Mouse (Mus musculus) R1 (cell line): ENCODE data around the gene Prpf19.

ENCODE experiments used
- DNase-seq: peaks from one replicate; pipeline ENCODE4 v3.0.0-alpha.2; 2018; ENCODE audit warnings: low read depth, low spot score

Gene Prpf19

DNA sequence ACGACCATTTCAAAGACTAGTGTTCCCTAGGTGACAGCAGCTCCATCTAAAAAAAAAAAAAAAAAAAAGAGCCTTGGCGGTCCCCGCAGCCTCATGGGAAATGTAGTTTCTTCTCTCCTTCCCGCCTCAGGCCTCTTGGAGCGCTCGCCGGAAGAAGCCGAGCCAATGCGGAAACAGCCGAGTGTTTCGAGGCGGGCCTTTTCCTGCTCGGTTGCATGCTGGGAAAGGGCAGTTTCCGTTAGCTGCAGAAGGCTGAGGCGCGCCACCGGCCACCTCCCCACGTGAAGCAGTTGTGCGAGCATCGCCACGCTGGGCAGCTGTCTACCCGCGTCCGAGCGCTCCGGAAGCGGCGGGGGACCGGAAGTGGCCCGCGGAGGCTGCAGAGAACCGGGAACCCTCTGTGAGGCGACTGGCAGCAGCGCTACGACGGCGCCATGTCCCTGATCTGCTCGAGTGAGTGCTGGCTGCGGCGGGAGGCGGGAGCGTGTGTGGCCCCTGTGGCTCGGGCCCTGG, at the start of gene Prpf19:
TSS of gene Prpf19 (plus strand) at position 216 of the 513 bp plus-strand sequence.
- peak; percentile 98 for DNase-seq

DNA sequence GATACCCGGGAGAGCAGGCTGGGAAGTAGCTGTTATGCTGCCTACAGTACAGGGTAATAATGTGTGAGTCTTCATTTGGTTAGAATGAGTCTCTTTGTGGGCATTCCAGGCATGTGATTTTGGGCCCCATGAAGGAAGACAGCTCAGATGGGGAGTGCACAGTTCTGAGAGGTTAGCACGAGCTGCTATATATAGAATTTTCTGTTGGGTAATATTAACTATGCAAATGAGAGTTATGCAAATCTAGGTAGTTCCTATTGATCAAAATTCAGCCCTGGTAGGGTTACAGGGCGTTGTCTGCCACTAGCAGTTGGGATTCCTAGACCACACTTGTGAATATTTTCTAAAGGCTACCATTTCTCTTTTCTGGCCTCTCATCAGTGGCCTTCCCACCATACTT, 49.6 kb upstream of the Prpf19 start:
- no peak for DNase-seq

DNA sequence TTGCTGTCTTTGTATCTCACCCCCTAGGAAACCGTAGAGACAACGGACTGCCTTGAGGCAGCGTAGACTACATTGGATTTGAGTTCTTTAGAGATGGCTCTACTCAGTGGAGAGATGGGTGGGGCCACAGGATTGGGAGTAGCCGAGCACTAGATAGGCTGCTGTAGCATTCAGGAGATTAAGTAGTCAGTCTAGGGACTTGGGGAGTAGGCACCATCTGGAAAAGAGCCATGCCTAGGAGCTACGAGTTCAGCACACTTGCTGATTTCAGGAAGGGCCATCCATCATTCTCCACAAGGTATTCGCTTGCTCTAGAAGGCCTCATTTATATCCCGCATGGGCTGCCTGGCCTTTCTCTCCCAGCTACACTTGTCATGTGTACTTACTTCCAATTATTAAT, 48.9 kb upstream of the Prpf19 start:
- no peak for DNase-seq

- no peak for DNase-seq
Observed at GRCm38 (mm10) chr19:10847311-10848087, 47.5 kb upstream of the Prpf19 start.

- DNase-seq, result no peak
Observed at GRCm38 (mm10) chr19:10855422-10855821, 39.6 kb upstream of the Prpf19 start.

DNA sequence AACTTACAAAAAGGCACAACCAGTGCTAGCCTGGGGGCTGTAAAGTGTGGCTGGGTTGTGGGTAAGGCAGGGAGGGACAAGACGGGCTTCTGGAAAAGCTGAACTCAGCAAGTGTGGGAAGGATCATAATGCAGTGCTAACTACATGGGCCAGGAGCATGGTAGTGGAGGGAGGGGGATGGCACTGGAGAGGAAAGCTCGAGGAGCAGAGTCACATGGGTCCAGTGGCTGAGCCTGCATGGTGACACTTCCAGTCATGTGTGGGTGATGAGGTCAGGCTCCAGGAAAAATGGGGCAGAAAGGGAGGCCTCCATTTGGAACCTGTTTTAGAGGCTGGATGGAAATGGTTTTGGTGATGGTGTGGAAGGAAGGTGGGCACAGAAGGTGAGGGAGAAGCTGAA, 38.5 kb upstream of the Prpf19 start:
- DNase-seq, result no peak

- DNase-seq, result peak; percentile 85
Observed at GRCm38 (mm10) chr19:10860072-10860497, 34.9 kb upstream of the Prpf19 start.

- no peak for DNase-seq
Observed at GRCm38 (mm10) chr19:10866351-10866750, 28.7 kb upstream of the Prpf19 start.

DNA sequence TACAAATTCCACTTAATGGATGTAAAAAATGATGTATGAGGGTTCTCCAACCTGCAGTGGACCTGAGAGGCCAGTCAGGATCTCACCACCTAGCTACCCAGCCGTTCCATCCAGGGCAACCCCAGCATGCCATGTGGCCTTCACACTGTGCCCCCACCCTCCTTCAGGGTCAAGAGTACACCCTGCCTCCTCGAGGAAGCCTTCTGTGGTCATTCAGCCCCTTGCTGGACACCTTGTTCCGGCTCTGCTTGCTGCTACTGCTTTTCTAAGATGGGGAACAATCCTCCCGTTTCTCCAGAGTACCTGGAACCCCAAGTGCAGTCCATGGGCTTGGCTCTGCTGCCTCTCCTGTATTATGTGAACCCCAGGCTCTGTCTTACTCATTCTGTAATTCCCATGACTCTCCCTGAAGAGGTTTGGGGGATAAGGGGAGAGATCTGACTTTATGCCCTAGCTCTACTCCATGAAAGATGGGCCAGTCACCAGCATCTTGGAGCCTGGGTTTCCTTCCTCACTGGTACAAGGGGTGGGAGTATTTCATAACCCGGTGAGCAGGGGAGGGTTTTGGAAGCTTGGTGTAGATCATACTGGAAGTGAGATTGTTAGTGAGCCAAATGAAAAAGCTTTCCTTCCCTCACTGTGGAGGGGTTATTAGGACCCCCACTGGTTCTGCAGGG, 26.9 kb upstream of the Prpf19 start:
- no peak for DNase-seq

DNA sequence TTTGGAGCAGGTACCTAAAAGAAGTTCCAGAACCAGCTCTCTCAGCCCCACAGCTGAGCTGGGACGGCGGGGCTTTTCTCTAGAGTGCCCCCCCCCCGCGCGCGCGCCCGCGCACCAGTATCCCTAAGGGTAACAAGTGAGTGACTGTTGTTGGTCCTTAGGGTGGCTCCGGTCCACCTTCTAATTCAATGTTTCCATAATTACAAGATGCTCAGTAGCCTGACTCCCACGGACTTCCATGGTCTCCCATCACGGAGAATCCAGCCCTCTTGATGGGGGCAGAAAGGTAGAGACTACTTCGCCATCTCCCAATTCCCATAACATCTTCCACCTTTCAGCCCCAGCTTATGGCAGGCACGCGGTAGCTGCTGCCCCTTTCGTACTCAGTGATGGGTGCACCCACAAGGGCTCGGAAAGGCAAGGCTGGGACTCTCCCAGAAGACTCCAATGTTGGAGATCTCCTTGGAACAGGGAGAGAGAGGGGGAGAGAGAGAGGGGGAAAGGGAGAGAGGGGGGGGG, 26.3 kb upstream of the Prpf19 start:
- no peak for DNase-seq

- DNase-seq, result peak; percentile 73
Observed at GRCm38 (mm10) chr19:10869241-10869885, 25.7 kb upstream of the Prpf19 start.

- DNase-seq, result no peak
Observed at GRCm38 (mm10) chr19:10869886-10870527, 25.0 kb upstream of the Prpf19 start, which contains the start of gene Tmem132a. Gene Tmem132a (minus strand): TSS chr19:10869940.

- no peak for DNase-seq
Observed at GRCm38 (mm10) chr19:10870676-10871075, 24.4 kb upstream of the Prpf19 start.

DNA sequence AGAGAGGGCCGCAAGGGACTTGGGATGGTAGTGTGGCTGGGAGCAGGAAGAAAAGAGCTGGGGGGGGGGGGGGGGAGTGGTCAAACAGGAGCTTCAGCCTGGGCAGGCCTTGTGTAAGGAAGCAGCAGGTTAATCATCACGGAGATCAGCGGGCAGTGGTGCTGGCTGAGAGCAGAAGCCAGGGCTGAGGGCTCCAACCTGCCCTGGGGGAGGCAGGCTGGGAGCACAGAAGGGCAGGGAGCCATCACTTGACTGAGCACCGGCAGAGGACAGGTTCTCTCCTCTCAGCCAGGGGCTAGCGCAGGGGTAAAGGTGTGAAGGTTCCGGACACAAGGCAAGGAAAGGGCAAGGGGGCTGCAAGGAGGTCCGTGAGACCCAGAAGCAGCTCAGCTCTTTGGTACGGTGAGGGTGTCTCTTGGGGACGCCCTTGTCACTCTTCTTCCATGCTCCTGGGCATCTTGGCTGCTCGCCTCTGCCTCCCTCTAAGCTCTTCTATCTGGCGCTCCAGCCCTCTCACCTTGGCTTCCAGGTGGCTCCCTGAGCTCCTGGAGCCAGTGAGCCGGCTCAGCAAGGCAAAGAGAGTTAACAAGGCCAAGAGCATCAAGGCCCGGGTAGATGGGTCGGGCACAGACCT, 23.6 kb upstream of the Prpf19 start:
- DNase-seq, result no peak

GRCm38 (mm10) chr19:10878201-10878837, 16.7 kb upstream of the Prpf19 start:
- DNase-seq, result no peak

- DNase-seq, result peak; percentile 50
Observed at GRCm38 (mm10) chr19:10880085-10880974, 14.7 kb upstream of the Prpf19 start.

DNA sequence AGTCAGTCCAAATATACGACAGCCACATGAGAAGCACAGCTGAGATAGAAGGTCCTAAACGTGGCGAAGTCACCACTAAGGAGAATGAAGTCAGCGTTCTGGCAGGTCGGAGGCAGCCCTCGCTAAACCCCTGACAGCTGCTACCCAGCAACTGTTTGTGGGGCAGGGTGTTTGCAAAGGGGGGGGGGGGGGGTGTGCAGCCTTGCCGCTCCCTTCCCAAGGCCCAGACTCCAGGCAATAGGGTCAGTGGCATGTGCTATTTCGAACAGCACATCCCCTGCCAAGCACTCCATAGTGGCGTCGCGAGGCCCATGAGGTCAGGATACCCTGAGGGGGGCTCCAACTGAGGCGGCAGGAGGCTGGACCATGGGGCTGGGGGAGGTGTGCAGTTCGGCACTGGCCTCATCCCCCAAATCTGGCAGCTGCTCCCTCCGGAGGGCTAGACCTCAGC, 14.0 kb upstream of the Prpf19 start:
- no peak for DNase-seq

DNA sequence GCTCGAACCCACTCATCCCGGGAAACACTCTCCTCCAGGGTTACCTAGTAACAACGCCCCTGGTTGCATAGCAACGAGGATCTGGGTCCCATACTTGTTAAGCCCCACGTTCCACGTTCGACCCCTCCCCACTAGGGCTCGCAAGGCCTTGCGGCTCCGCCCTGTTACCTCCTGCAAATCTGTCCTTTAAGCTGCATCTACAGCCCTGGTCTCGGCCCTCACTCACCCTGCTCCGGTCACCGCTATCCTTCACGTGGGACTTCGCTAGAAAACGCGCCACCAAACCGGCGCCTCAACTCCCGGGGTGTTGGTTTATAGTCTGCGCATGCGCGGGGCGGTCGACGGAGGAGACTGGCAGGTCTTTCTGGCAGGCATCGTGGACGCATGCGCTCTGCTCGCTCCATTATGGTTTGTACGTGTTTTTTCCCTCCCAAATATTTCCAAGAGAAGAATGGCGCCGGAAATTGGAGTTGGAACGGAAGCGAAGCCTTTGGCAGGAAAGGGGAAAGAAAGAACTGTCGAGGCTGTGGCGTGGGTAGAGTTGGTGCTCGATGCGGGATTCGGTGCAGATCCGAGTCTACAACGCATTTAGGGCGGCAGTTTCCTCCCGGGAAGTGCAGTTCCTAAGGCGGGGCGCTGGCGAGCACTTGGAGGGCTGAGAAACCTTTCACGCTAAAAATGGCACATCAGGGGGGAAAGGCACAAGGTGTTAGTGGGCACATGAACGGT, 13.4 kb upstream of the Prpf19 start, which contains the start of gene Tmem109:
TSS of gene Tmem109 (minus strand) at position 576 of the 729 bp plus-strand sequence.
- peak; percentile 97 for DNase-seq

DNA sequence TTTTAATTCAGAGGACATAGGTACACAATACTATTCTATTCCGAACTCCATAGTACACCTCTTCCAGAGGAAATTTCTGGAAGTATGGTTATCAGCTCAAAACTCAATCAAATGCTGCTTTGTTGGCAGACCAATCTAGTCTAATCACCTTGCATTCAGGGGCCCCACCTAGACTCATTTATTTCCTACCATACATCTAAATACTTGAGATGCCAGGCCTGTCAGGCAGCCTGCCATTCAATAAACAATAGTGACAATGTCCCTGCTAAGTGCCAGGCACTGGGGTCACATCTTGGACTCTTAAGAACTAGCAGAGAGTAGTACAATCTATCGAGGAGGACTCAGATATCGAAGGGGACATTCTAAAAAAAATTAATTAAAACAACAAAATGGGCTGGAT, 2.8 kb upstream of the Prpf19 start:
- DNase-seq, result no peak
